Mouse (Mus musculus): ENCODE measurements around the gene Cldn24.
A peak's percentile ranks its signal among the peaks of the same experiment; 100 is the strongest.
"Not testable (repeated sequence)": the region's sequence is repeated elsewhere in the genome, so short reads cannot be mapped to it uniquely, and the experiment has no call there.

Cldn24 gene

GRCm38 (mm10) chr8:47821843-47822242 lies at the start of gene Cldn24:
Cldn24 (plus strand) TSS chr8:47822143.
- no peak for DNase-seq

DNA sequence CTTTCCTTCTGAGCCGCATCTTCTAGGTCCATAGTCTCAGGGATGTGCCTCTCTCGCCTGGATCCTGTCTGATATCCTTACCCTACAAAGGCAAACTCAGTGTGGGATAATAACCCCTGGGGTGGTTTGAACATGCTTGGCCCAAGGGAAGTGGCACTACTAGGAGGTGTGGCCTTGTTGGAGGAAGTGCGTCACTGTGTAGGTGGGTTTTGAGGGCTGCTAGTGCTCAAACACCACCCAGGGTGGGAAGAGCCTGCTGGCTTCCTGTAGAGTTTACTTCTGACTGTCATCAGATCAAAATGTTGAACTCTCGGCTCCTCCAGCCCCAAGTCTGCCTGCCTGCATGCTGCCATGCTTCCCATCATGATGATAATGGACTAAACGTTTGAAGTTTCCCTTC lies 49.0 kb upstream of the Cldn24 start:
- DNase-seq, result no peak

GRCm38 (mm10) chr8:47777415-47777814 lies 44.5 kb upstream of the Cldn24 start:
- no peak for DNase-seq

- DNase-seq, result no peak
Measured at GRCm38 (mm10) chr8:47779589-47779988, 42.4 kb upstream of the Cldn24 start.

GRCm38 (mm10) chr8:47781881-47782280 lies 40.1 kb upstream of the Cldn24 start:
- no peak for DNase-seq

- DNase-seq, result no peak
Measured at GRCm38 (mm10) chr8:47783544-47783943, 38.4 kb upstream of the Cldn24 start.

GRCm38 (mm10) chr8:47783944-47784343 lies 38.0 kb upstream of the Cldn24 start:
- no peak for DNase-seq

DNA sequence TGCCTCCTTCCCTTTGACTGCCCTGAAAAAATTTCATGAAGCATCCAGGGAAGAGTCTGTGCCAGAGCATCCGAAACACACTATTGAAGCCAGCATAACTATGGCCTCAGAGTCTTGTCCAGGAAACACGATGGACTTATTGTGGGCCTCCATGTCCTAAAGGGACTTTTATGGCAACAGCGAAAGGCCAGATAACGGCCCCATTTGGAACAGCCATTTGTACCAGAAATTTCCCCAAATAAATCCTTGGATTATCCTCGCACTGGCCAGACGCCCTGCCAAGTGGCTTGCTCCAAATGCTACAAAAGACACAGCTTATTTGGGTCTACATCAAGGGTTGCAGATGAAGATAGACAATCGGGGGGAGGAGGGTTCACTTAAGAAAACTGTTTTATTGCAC lies 37.5 kb upstream of the Cldn24 start:
- no peak for DNase-seq

DNA sequence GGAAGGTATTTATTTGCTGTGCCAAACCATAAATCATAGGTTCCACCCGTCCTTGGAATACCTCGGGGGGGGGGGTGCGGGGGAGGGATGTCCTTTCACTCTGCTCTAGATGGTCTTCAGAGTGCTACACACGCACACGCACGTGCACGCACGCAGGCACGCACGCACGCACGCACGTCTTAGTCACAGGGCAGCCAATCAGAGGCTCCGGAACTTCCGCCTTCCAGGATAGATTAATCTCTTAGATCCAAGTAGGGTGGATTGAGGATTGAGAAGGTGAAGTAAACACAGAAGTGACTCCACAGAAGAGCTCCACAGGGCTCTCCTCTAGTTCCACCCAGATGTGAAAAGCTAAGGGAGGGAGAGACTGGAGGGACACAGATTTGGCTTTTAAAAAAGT lies 35.6 kb upstream of the Cldn24 start:
- no peak for DNase-seq

- DNase-seq, result no peak
Measured at GRCm38 (mm10) chr8:47787705-47788104, 34.2 kb upstream of the Cldn24 start.

GRCm38 (mm10) chr8:47791986-47792385 lies 30.0 kb upstream of the Cldn24 start:
- DNase-seq, result no peak

- DNase-seq, result no peak
Measured at GRCm38 (mm10) chr8:47799438-47799837, 22.5 kb upstream of the Cldn24 start.

GRCm38 (mm10) chr8:47802349-47802748 lies 19.6 kb upstream of the Cldn24 start:
- no peak for DNase-seq

- DNase-seq, result no peak
Measured at GRCm38 (mm10) chr8:47804262-47804661, 17.7 kb upstream of the Cldn24 start.

DNA sequence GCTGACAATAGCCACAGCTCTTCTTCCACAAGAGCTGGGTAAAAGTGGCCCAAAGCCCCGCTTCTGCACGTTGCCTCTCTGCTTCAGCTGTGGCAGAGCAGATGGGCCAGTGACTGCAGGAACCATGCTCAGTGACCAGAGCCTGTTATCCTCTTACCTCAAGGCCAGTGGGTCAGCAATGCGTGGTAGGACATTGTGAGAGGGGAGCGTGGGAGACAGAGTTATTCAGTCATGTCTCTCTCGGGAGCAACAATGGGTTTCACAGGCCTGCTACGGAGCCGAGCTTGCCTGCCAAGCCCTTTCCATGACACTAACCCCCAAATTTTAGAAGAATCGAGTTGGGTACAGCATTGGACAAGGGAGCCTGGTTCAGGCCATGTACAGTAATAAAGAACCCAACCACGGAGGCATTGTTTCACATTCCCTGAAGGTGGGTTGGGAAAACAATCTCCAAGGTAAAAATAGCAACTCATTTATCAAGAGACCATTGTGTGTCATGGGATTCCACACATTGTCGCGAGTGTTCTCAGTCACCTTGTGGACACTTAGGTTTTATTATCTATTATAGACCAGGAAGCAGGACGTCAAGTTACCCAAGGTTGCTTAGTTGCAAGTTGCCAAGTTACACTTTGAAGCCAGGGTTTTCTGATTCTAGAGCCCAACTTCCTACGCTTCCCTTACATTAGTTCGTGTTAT lies 11.8 kb upstream of the Cldn24 start:
- DNase-seq, result no peak

- DNase-seq, result no peak
Measured at GRCm38 (mm10) chr8:47810666-47811015, 11.3 kb upstream of the Cldn24 start.

DNA sequence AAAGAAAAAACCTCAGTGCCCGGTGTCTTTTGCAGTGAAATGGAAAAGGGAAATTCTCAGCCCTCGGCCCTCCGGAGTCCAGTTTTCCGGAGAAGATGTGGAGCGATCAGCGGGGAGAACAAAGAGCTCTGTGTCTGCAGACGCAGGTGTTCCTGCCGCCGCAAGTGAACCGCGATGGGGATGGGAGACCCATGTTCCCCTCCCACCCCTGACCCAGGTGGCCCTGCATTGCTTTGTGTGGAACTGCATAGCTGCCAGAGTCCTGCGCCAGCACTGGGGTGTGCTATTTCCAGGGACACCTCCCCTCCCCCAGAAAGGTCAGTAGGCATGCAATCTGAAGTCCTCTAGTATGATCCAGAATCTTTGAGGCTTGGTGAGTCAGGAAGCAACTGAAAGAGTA lies 10.7 kb upstream of the Cldn24 start:
- DNase-seq, result peak; percentile 13

DNA sequence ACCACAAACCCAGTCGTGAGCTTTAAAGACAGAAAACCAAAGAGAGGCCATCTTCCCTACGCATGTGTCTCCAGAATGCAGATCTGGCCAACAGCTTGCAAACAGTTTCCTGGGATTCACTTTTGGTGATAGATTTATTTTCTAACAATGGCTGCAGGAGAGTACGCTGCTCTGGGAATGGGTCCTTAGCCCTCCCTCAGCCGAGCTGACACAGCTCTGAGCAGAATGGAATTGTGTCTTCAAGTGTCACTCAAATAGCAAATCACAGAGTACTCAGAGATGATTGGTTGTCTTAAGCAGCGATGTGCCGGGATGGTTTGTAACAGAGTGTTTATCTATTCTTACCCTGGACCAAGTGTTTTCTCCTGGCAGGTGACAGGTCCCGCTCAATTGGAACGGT lies 2.9 kb upstream of the Cldn24 start:
- DNase-seq, result no peak

DNA sequence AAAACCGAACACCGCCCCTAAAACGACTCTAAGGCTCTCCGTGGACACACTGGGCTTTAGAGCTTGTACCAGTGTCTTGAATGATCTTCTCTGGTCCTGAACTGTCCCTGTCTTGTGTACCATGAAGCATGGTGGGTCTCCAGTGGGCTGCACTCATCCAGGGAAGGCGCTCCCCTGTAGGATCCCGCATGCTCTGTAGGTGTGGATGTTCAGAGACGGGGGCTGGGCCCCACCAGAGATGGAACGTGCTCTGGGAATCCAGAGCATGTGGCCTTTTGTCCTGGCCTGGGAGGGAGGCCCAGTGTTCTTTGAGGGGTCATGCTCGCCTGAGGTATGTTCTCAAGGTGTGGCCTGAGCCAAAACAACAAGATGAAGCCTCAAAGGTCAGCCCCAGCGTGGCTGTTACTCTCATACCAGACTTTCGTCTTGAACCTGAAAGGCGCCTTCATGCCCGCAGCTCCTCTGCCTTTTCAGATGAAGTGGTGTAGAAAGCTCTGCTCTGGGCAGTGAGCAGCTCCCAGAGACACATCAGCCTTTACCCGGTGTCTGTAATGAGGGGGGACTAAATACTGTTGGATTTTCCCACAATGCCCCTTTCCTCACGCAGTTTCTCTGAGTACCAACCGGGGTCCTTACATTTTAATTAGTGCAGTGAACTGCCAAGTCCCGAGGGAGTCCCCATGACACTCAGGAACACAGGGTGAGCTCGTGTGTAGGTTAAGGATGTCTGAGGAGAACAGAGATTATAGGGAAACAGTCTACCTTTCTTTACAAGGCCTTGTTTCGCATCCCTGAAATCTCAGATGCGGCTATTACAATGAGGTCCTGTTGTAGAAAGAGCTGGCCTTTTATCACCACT lies 800 bp upstream of the Cldn24 start:
- no peak for DNase-seq

DNA sequence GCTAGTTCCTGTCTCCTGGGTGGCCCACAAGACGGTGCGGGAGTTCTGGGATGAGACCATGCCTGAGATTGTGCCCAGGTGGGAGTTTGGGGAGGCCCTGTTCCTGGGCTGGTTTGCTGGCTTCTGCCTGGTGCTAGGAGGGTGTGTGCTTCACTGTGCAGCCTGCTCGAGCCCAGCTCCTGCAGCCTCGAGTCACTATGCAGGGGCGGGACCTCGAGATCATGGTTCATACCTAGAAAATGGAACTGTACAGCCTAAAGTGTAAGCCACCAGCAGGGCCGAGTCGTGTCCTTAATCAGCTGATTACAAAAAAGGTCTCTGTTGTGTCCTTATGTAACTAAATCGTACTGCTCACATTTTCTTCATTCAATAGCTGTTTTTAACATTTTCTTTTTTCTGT lies 598 bp downstream of the Cldn24 start:
- DNase-seq, result not testable (repeated sequence)

GRCm38 (mm10) chr8:47823777-47824176 lies 1.8 kb downstream of the Cldn24 start:
- DNase-seq, result no peak

DNA sequence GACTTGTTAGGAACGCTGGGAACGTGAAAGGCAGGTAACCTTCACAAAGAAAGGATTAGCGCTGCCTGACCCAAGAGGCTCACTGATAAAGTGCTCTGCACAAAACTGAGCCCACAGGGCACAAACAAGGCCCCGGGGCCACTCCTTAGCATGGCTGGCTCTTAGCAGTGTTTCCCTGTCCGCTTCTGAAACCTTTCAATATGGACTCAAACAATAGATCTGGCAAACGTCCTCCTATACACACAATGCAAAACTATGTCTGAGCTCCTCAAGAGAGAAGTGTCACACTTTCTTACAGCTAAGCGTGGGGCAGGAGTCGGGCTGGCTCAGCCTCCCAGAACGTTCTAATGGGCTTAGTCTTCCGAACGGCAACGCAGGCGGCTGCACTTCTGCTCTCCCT lies 2.2 kb downstream of the Cldn24 start, which contains the start of gene Cldn22:
Gene Cldn22, plus strand, starts transcription at position 301 of the 400 bp plus-strand sequence.
- no peak for DNase-seq

DNA sequence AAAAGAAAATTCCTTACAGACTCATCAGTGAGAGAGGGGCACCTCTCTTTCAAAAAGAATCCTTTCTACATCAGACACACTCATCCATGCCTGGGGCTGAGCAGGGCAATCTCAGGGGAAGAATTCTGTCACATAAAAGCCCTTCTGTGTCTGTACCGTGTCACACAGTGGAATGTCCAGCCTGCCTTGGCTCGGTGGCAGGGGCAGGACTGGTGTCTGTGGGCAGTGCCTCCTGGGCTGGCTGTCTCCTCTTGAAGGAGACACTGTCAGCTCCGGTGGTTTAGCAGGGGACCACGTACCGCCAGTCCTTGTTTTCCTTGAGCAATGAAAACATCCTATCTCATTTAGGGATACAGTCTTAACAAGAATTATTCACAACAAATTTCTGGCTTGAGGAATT lies 3.7 kb downstream of the Cldn24 start:
- DNase-seq, result no peak

- DNase-seq, result no peak
Measured at GRCm38 (mm10) chr8:47826911-47827310, 5.0 kb downstream of the Cldn24 start.
